Comparison of ENCODE assay signal across 10 mouse cellular contexts in genomic region chr5:113209401-113209750, GRCm38 (mm10). TPM values are rescaled to one million over a fixed set of nuclear protein-coding genes. Genes with fewer than 3 reads are reported as not detected.
A peak's percentile ranks its signal among the peaks of the same experiment; 100 is the strongest.
DNase-seq lines count a peak whose midpoint lies in the region; ATAC-seq and TF ChIP-seq lines count a peak whose summit lies in the region.
"Had no signal": no experiment of that assay in that cellular context is flagged by ENCODE, and none has a peak within 500 bp of the region (broad histone marks: within the 10 kb centered on the region; RNA-seq: fewer than 3 reads in every experiment).

No protein-coding gene starts in this region.

- no peak overlapping the region for H3K4me2 ChIP-seq in heart, embryonic 13.5 days
- no peak overlapping the region for H3K4me2 ChIP-seq in forebrain, embryonic 16.5 days (ENCODE audit: low read length)
- no peak overlapping the region for H3K4me2 ChIP-seq in liver, postnatal 0 days (ENCODE audit: low read depth, low read length)

- no peaks in the 10 kb centered on the region for H3K36me3 ChIP-seq in heart, embryonic 13.5 days
- no peaks in the 10 kb centered on the region for H3K36me3 ChIP-seq in ES-Bruce4 (ENCODE audit: control insufficient read depth, insufficient read depth, low read length, poor library complexity, severe bottlenecking)
- H3K36me3 ChIP-seq in forebrain, embryonic 16.5 days (ENCODE audit: control insufficient read depth, insufficient read depth) = no peaks in the 10 kb centered on the region
- H3K36me3 ChIP-seq in liver, postnatal 0 days (replicated peaks; ENCODE audit: insufficient read depth, low read length) = no peaks in the 10 kb centered on the region

- H3K27me3 ChIP-seq in heart, embryonic 13.5 days (replicated peaks) = no peaks in the 10 kb centered on the region
- H3K27me3 ChIP-seq in ES-Bruce4 (ENCODE audit: control insufficient read depth, insufficient read depth, low read length, poor library complexity, severe bottlenecking) = no peaks in the 10 kb centered on the region
- H3K27me3 ChIP-seq in forebrain, embryonic 16.5 days (replicated peaks; ENCODE audit: control insufficient read depth, insufficient read depth, low read length) = no peaks in the 10 kb centered on the region
- H3K27me3 ChIP-seq in liver, postnatal 0 days (ENCODE audit: insufficient read depth, low read length) = no peaks in the 10 kb centered on the region

- no peak for TF ChIP-seq CTCF in ES-Bruce4 (IDR thresholded peaks at IDR 0.05; ENCODE audit: low read depth, low read length)
- TF ChIP-seq CTCF in liver, postnatal 0 days (IDR thresholded peaks at IDR 0.05; ENCODE audit: low read depth) = no peak

- H3K27ac ChIP-seq in heart, embryonic 13.5 days (replicated peaks) = peak overlapping the region; percentile 89
- peak overlapping the region; percentile 44 for H3K27ac ChIP-seq in ES-Bruce4 (ENCODE audit: insufficient read depth, low read length)
- peak overlapping the region; percentile 69 for H3K27ac ChIP-seq in forebrain, embryonic 16.5 days (ENCODE audit: low read length)
- peak overlapping the region; percentile 51 for H3K27ac ChIP-seq in liver, postnatal 0 days (ENCODE audit: low read depth)

- H3K4me3 ChIP-seq in heart, embryonic 13.5 days = no peak overlapping the region
- H3K4me3 ChIP-seq in ES-Bruce4 (ENCODE audit: low read depth, low read length) = peak overlapping the region; percentile 17
- no peak overlapping the region for H3K4me3 ChIP-seq in forebrain, embryonic 16.5 days (replicated peaks; ENCODE audit: low read length)
- no peak overlapping the region for H3K4me3 ChIP-seq in liver, postnatal 0 days (ENCODE audit: low read depth, low read length)

- no peak overlapping the region for H3K9ac ChIP-seq in heart, embryonic 13.5 days
- H3K9ac ChIP-seq in ES-Bruce4 (ENCODE audit: low read depth, poor library complexity, severe bottlenecking) = no peak overlapping the region
- H3K9ac ChIP-seq in forebrain, embryonic 16.5 days (replicated peaks; ENCODE audit: low read depth, low read length) = peak overlapping the region; percentile 48
- no peak overlapping the region for H3K9ac ChIP-seq in liver, postnatal 0 days (replicated peaks)

- ATAC-seq in heart, embryonic 13.5 days (ENCODE audit: extremely low read depth, insufficient number of reproducible peaks, low FRiP score, low TSS enrichment) = no peak
- peak; percentile 9; the same call in 1 of the 2 replicates for ATAC-seq in forebrain, embryonic 16.5 days
- ATAC-seq in liver, postnatal 0 days = no peak
- ATAC-seq: CD4-positive, CD25-positive, alpha-beta regulatory T cell, adult 4 months had no signal

- no peak for TF ChIP-seq EP300 in ES-Bruce4 (IDR thresholded peaks at IDR 0.05; ENCODE audit: insufficient read depth, low read depth, low read length)
- no peak for TF ChIP-seq EP300 in liver, postnatal 0 days (IDR thresholded peaks at IDR 0.05; ENCODE audit: low read depth)

- 45% methylated on average over 11 of the region's 11 CpGs for WGBS in heart, embryonic 13.5 days
- 55% methylated on average over 11 of the region's 11 CpGs for WGBS in forebrain, embryonic 16.5 days
- 48% methylated on average over 11 of the region's 11 CpGs for WGBS in liver, postnatal 0 days (ENCODE audit: insufficient replicate concordance)

- H3K9me3 ChIP-seq in heart, embryonic 13.5 days = no peaks in the 10 kb centered on the region
- no peaks in the 10 kb centered on the region for H3K9me3 ChIP-seq in ES-Bruce4 (replicated peaks; ENCODE audit: control insufficient read depth, insufficient read depth, low read length, poor library complexity, severe bottlenecking)
- H3K9me3 ChIP-seq in forebrain, embryonic 16.5 days (ENCODE audit: control insufficient read depth, low read length) = no peaks in the 10 kb centered on the region
- no peaks in the 10 kb centered on the region for H3K9me3 ChIP-seq in liver, postnatal 0 days (ENCODE audit: low read length)

- DNase-seq in heart, adult 8-10 months (ENCODE audit: low spot score) = no peak
- DNase-seq in liver, postnatal 0 days = no peak
- DNase-seq in cerebellum, adult 11 months = no peak
- DNase-seq in layer of hippocampus, adult 8-10 months (ENCODE audit: low spot score in 2 of 2) = no peak
- DNase-seq in right cerebral cortex, postnatal 14 days = no peak

- peaks cover 54% of the 10 kb centered on the region for H3K4me1 ChIP-seq in heart, embryonic 13.5 days
- H3K4me1 ChIP-seq in ES-Bruce4 (ENCODE audit: control insufficient read depth, insufficient read depth, low read length) = peaks cover 1% of the 10 kb centered on the region
- peaks cover 17% of the 10 kb centered on the region for H3K4me1 ChIP-seq in forebrain, embryonic 16.5 days (replicated peaks; ENCODE audit: control insufficient read depth, insufficient read depth, low read length)
- H3K4me1 ChIP-seq in liver, postnatal 0 days (ENCODE audit: insufficient read depth) = peaks cover 29% of the 10 kb centered on the region

- TF ChIP-seq POLR2A in ES-Bruce4 (IDR thresholded peaks at IDR 0.05; ENCODE audit: insufficient read depth, low read length) = no peak

RNA-seq across cellular contexts. Expression of gene 2900026A02Rik, which starts 11.7 kb away (rescaled TPM):
- polyA plus RNA-seq in heart, embryonic 13.5 days (2015; fragmentation: Nextera tagmentation; extraction: Ambion mirVana) = 14.4 and 14.8 TPM in 2 replicates
- 10 to 100 TPM; 15.4 to 21.6 (median 20.3) TPM for total RNA-seq in heart, adult 8-10 months (2022)
- polyA plus RNA-seq in ES-Bruce4 (2011; ENCODE audit: insufficient read depth, insufficient read length, low read depth, missing spikeins) = 14.2 and 15.2 TPM in 2 replicates
- polyA plus RNA-seq in forebrain, embryonic 16.5 days (2015; fragmentation: Nextera tagmentation; extraction: Ambion mirVana) = 4.6 and 5.0 TPM in 2 replicates
- polyA plus RNA-seq in liver, postnatal 0 days (2015; fragmentation: Nextera tagmentation; extraction: Ambion mirVana) = 2.7 and 3.1 TPM in 2 replicates
- 10 to 100 TPM; 56.0 to 66.0 (median 61.1) TPM for total RNA-seq in layer of hippocampus, adult 8-10 months (2022)

RNA-seq across cellular contexts. Expression of gene Tmem211, which starts 17.3 kb away (rescaled TPM):
- not detected in 2 replicates for polyA plus RNA-seq in heart, embryonic 13.5 days (2015; fragmentation: Nextera tagmentation; extraction: Ambion mirVana)
- not detected for total RNA-seq in heart, adult 8-10 months (2022)
- 0.76 and 0.97 TPM in 2 replicates for polyA plus RNA-seq in ES-Bruce4 (2011; ENCODE audit: insufficient read depth, insufficient read length, low read depth, missing spikeins)
- not detected in 2 replicates for polyA plus RNA-seq in forebrain, embryonic 16.5 days (2015; fragmentation: Nextera tagmentation; extraction: Ambion mirVana)
- not detected in 2 replicates for polyA plus RNA-seq in liver, postnatal 0 days (2015; fragmentation: Nextera tagmentation; extraction: Ambion mirVana)
- not detected for total RNA-seq in layer of hippocampus, adult 8-10 months (2022)
- total RNA-seq: gastrocnemius, postnatal 4 days had no signal
- polyA plus RNA-seq: CD4-positive, CD25-positive, alpha-beta regulatory T cell, adult 4 months had no signal
